Mouse (Mus musculus) stomach, postnatal 0 days (tissue): ENCODE measurements around the gene Fastkd5.

ENCODE experiments used
- CTCF ChIP-seq: IDR thresholded peaks from 2 replicates; pipeline ENCODE4 v1.5.1; 2016; ENCODE audit warnings: antibody characterized with exemption, low read depth, mild to moderate bottlenecking, moderate library complexity
- EP300 ChIP-seq: optimal IDR thresholded peaks from 2 replicates; pipeline ENCODE3; 2016; ENCODE audit warnings: antibody characterized with exemption

- no peak for TF ChIP-seq CTCF
- no peak for TF ChIP-seq EP300
These were observed 4.3 kb upstream of the Fastkd5 start for GRCm38 (mm10) chr2:130634006-130634738.
